In the genomic region with DNA sequence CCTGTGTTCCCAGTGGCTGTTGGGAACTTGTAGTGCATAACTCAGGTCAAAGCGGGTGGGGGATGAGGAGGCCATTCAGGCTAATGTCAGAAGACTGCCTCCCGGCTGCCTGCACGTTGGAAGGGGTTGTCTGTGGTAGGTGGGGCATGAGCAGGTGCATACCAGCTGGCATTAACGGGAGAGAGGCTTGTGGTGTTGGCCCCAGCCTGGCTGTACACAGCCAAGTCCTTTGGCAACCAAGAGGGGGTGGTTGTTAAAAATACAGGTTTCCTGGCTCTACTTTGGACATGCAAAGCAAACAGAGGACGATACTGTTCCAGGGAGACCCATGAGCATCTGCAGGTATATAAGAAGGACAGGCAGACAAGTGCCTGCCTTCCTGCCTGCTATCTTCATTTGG, we compare ENCODE assay signal across 28 mouse cellular contexts. TPM values are rescaled to one million over a fixed set of nuclear protein-coding genes. Genes with fewer than 3 reads are reported as not detected.
DNase-seq lines count a peak whose midpoint lies in the region; ATAC-seq and TF ChIP-seq lines count a peak whose summit lies in the region.
"Had no signal": no experiment of that assay in that cellular context is flagged by ENCODE, and none has a peak within 500 bp of the region (broad histone marks: within the 10 kb centered on the region; RNA-seq: fewer than 3 reads in every experiment).

No protein-coding gene starts in this region.

- no peak overlapping the region for H3K27ac ChIP-seq in gastrocnemius, adult 2 months
- H3K27ac ChIP-seq: embryonic facial prominence, embryonic 15.5 days; forebrain, embryonic 10.5 days; hindbrain, embryonic 13.5 days; layer of hippocampus, adult 2 months; limb, embryonic 12.5 days; liver, embryonic 13.5 days; lung, embryonic 15.5 days; macrophage; midbrain, embryonic 12.5 days; neural tube, embryonic 13.5 days had no signal

- H3K4me3 ChIP-seq in gastrocnemius, adult 2 months = no peak overlapping the region
- H3K4me3 ChIP-seq: embryonic facial prominence, embryonic 15.5 days; forebrain, embryonic 10.5 days; hindbrain, embryonic 13.5 days; layer of hippocampus, adult 2 months; limb, embryonic 12.5 days; liver, embryonic 13.5 days; lung, embryonic 15.5 days; midbrain, embryonic 12.5 days; neural tube, embryonic 13.5 days had no signal

- DNase-seq in gastrocnemius, adult 2 months = peak; percentile 40
- no peak for DNase-seq in gastrocnemius, postnatal 25 days
- peak; percentile 27 to 51 for DNase-seq in lung, adult 18-20 months
- no peak for DNase-seq in lung, postnatal 10 days
- DNase-seq in cerebellum, adult 9-10 months = peak; percentile 92
- DNase-seq in telencephalon, adult 2 months (ENCODE audit: low read depth, low spot score) = peak; percentile 50
- DNase-seq in adrenal gland, postnatal 4 days (ENCODE audit: low spot score in 2 of 2) = no peak
- DNase-seq: adrenal gland, postnatal 14 days; gastrocnemius, postnatal 14 days; kidney, adult 2 months; kidney, postnatal 14 days; liver, embryonic 13.5 days; right cerebral cortex, adult 18-20 months; spleen, adult 18-20 months; thymus, adult 2 months had no signal

- no peak for TF ChIP-seq CTCF in gastrocnemius, adult 2 months (IDR thresholded peaks at IDR 0.05)

- ATAC-seq in erythroblast, adult 5-6 weeks (replicated peaks; ENCODE audit: low FRiP score, poor library complexity, severe bottlenecking) = no peak
- ATAC-seq: activated CD4-positive, CD25-positive, alpha-beta regulatory T cell, adult 4 months; inflammation-experienced regulatory T-cells, adult 6 months had no signal

- intact Hi-C loops in gastrocnemius, adult 2 months (cut with DNase I) = no loop called here

RNA-seq across cellular contexts. Expression of a gene that starts 8.1 kb away (rescaled TPM):
- under 1 TPM; 0.61 to 0.78 TPM for total RNA-seq in gastrocnemius, adult 2 months (2021)
- total RNA-seq in gastrocnemius, postnatal 25 days (2021) = 1 to 10 TPM in 1 of 2 experiments, under 1 TPM in 1; 0.87 to 1.1 TPM
- total RNA-seq in adrenal gland, postnatal 4 days (2021) = 10 to 100 TPM; 12.4 to 15.4 TPM
- total RNA-seq in erythroblast, adult 5-6 weeks (2015; ENCODE audit: low replicate concordance) = not detected in 2 replicates
- total RNA-seq in erythroblast, adult 5-6 weeks (2017; ENCODE audit: low replicate concordance) = not detected in 2 replicates
- total RNA-seq: G1E had no signal

RNA-seq across cellular contexts. Expression of a gene that starts 32.5 kb away (rescaled TPM):
- 10 to 100 TPM; 13.0 to 16.1 TPM for total RNA-seq in gastrocnemius, adult 2 months (2021)
- total RNA-seq in gastrocnemius, postnatal 25 days (2021) = 10 to 100 TPM; 13.8 to 14.6 TPM
- 10 to 100 TPM; 37.6 to 37.8 TPM for total RNA-seq in adrenal gland, postnatal 4 days (2021)
- total RNA-seq in erythroblast, adult 5-6 weeks (2015; ENCODE audit: low replicate concordance) = 0.58 and 10.9 TPM in 2 replicates
- 6.5 and 13.5 TPM in 2 replicates for total RNA-seq in erythroblast, adult 5-6 weeks (2017; ENCODE audit: low replicate concordance)

Comparison
In these comparisons a context has a peak if more than half of its experiments do, and no peak if none do; other contexts are left out.
1. DNase-seq: peak in gastrocnemius, adult 2 months (single experiment), lung, adult 18-20 months (2 of 2), cerebellum, adult 9-10 months (single experiment) and telencephalon, adult 2 months (single experiment); none in gastrocnemius, postnatal 25 days (single experiment), lung, postnatal 10 days (single experiment) and adrenal gland, postnatal 4 days (0 of 2).
2. RNA of a gene that starts 8.1 kb away (total RNA-seq): 12.4 to 15.4 TPM in adrenal gland, postnatal 4 days; 0.87 to 1.1 TPM in gastrocnemius, postnatal 25 days, 0.61 to 0.78 TPM in gastrocnemius, adult 2 months and not detected in erythroblast, adult 5-6 weeks; every median in the first group is over 4 times any median in the second.